In the genomic region with DNA sequence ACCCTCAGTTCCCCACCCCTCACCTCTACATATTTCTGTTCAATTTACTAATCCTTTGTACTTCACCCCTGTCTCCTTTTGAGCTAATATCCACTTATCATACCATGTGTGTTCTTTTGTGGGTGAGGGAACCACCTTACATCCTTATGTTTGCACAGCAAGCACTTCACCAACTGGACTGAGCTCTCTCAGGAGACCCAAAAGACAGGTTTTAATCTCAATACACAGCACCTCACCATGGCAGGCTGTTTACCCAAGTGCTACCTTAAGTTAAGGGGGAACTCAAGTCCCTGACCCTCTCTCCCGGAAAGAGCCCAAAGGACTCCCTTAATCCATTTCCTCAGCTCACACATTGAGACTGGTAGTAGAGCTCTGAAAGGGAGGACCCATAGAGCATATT, we compare ENCODE assay signal across 16 mouse cellular contexts.
"Had no signal": no experiment of that assay in that cellular context is flagged by ENCODE, and none has a peak within 500 bp of the region (broad histone marks: within the 10 kb centered on the region; RNA-seq: fewer than 3 reads in every experiment).

No protein-coding gene starts in this region.

- H3K9me3 ChIP-seq: neural tube, embryonic 13.5 days; neural tube, embryonic 15.5 days; stomach, embryonic 15.5 days had no signal

- H3K36me3 ChIP-seq: neural tube, embryonic 13.5 days; neural tube, embryonic 15.5 days; stomach, embryonic 15.5 days had no signal

- H3K27me3 ChIP-seq: neural tube, embryonic 13.5 days; neural tube, embryonic 15.5 days; stomach, embryonic 15.5 days had no signal

- H3K4me3 ChIP-seq: neural tube, embryonic 13.5 days; neural tube, embryonic 15.5 days; stomach, embryonic 15.5 days had no signal

- H3K4me2 ChIP-seq: neural tube, embryonic 13.5 days; neural tube, embryonic 15.5 days; stomach, embryonic 15.5 days had no signal

- DNase-seq: retina, postnatal 1 day; right cerebral cortex, adult 18-20 months; right cerebral cortex, postnatal 14 days; right cerebral cortex, postnatal 25 days; right cerebral cortex, postnatal 4 days; spleen, adult 18-20 months; thymus, adult 18-20 months; thymus, adult 2 months; thymus, postnatal 14 days; thymus, postnatal 25 days; thymus, postnatal 36 days; thymus, postnatal 4 days had no signal

- H3K4me1 ChIP-seq: neural tube, embryonic 13.5 days; neural tube, embryonic 15.5 days; stomach, embryonic 15.5 days had no signal

- H3K9ac ChIP-seq: neural tube, embryonic 13.5 days; neural tube, embryonic 15.5 days; stomach, embryonic 15.5 days had no signal

- H3K27ac ChIP-seq: neural tube, embryonic 13.5 days; neural tube, embryonic 15.5 days; stomach, embryonic 15.5 days; stomach, postnatal 0 days had no signal
